Mouse (Mus musculus): ENCODE results near the gene Nme6. TPM values are rescaled to one million over a fixed set of nuclear protein-coding genes. Genes with fewer than 3 reads are reported as not detected.

Gene Nme6
- polyA plus RNA-seq, 1 experiment from 2014 or later = 80.5 TPM

GRCm38 (mm10) chr9:109825739-109826138 lies 6.8 kb upstream of the Nme6 start:
- H3K9me3 ChIP-seq = no peaks in the 10 kb centered on the region
- 67% methylated on average over 4 of the region's 4 CpGs for WGBS
- no peak overlapping the region for H3K27ac ChIP-seq
- peaks cover 15% of the 10 kb centered on the region; the same call in 1 of the 2 replicates for H3K36me3 ChIP-seq
- no peak overlapping the region for H3K4me3 ChIP-seq (replicated peaks)
- H3K4me1 ChIP-seq (replicated peaks) = no peaks in the 10 kb centered on the region
- ATAC-seq (ENCODE audit: insufficient number of reproducible peaks, insufficient read depth, low FRiP score, low TSS enrichment, low read depth) = no peak
- H3K27me3 ChIP-seq = no peaks in the 10 kb centered on the region
- H3K4me2 ChIP-seq = no peak overlapping the region
- no peak overlapping the region for H3K9ac ChIP-seq (replicated peaks)

- H3K9me3 ChIP-seq = no peaks in the 10 kb centered on the region
- no peak overlapping the region for H3K9ac ChIP-seq (replicated peaks)
- H3K36me3 ChIP-seq = peaks cover 18% of the 10 kb centered on the region; the same call in 1 of the 2 replicates
- H3K27me3 ChIP-seq = no peaks in the 10 kb centered on the region
- H3K4me2 ChIP-seq = no peak overlapping the region
- no peak overlapping the region for H3K27ac ChIP-seq
- 75% methylated on average over 5 of the region's 5 CpGs for WGBS
- H3K4me3 ChIP-seq (replicated peaks) = no peak overlapping the region
- no peak for ATAC-seq (ENCODE audit: insufficient number of reproducible peaks, insufficient read depth, low FRiP score, low TSS enrichment, low read depth)
- no peaks in the 10 kb centered on the region for H3K4me1 ChIP-seq (replicated peaks)
These were observed 6.4 kb upstream of the Nme6 start for GRCm38 (mm10) chr9:109826181-109826580.

GRCm38 (mm10) chr9:109833088-109833412 lies 501 bp downstream of the Nme6 start:
- Histone ChIP-seq H3K4me3 (replicated peaks) (peak overlapping the region; percentile 61), H3K9ac (replicated peaks) (peak overlapping the region; percentile 71), H3K9me3 (no peaks in the 10 kb centered on the region), H3K4me2 (peak overlapping the region; percentile 84), H3K27me3 (no peaks in the 10 kb centered on the region), H3K27ac (no peak overlapping the region), H3K4me1 (replicated peaks) (peaks cover 7% of the 10 kb centered on the region), H3K36me3 (peaks cover 37% of the 10 kb centered on the region)
- ATAC-seq (ENCODE audit: insufficient number of reproducible peaks, insufficient read depth, low FRiP score, low TSS enrichment, low read depth) = peak; percentile 66
- 13% methylated on average over 6 of the region's 6 CpGs for WGBS

- H3K27me3 ChIP-seq = no peaks in the 10 kb centered on the region
- 80% methylated on average over 6 of the region's 6 CpGs for WGBS
- no peaks in the 10 kb centered on the region for H3K9me3 ChIP-seq
- H3K4me1 ChIP-seq (replicated peaks) = no peaks in the 10 kb centered on the region
- H3K27ac ChIP-seq = no peak within 1 kb of the TSS
- no peak within 1 kb of the TSS for H3K9ac ChIP-seq (replicated peaks)
- ATAC-seq (ENCODE audit: insufficient number of reproducible peaks, insufficient read depth, low FRiP score, low TSS enrichment, low read depth) = no peak
- H3K36me3 ChIP-seq = peaks cover 6% of the 10 kb centered on the region; the same call in 1 of the 2 replicates
- H3K4me3 ChIP-seq (replicated peaks) = no peak within 1 kb of the TSS
- H3K4me2 ChIP-seq = no peak within 1 kb of the TSS
These were observed 16.8 kb downstream of the Nme6 start, which contains the start of gene Camp for GRCm38 (mm10) chr9:109849312-109849758. Gene Camp (minus strand): TSS chr9:109849617.

- no peak overlapping the region for H3K27ac ChIP-seq
- WGBS = 87% methylated on average over 5 of the region's 5 CpGs
- no peaks in the 10 kb centered on the region for H3K9me3 ChIP-seq
- peaks cover 5% of the 10 kb centered on the region; the same call in 1 of the 2 replicates for H3K36me3 ChIP-seq
- no peak overlapping the region for H3K4me2 ChIP-seq
- H3K27me3 ChIP-seq = no peaks in the 10 kb centered on the region
- no peak overlapping the region for H3K4me3 ChIP-seq (replicated peaks)
- ATAC-seq (ENCODE audit: insufficient number of reproducible peaks, insufficient read depth, low FRiP score, low TSS enrichment, low read depth) = no peak
- H3K9ac ChIP-seq (replicated peaks) = no peak overlapping the region
- H3K4me1 ChIP-seq (replicated peaks) = no peaks in the 10 kb centered on the region
These were observed 17.6 kb downstream of the Nme6 start for GRCm38 (mm10) chr9:109850099-109850498.

- Histone ChIP-seq H3K9ac (replicated peaks) (no peak overlapping the region), H3K27ac (no peak overlapping the region), H3K27me3 (no peaks in the 10 kb centered on the region), H3K4me3 (replicated peaks) (no peak overlapping the region), H3K36me3 (no peaks in the 10 kb centered on the region), H3K4me1 (replicated peaks) (no peaks in the 10 kb centered on the region), H3K4me2 (no peak overlapping the region), H3K9me3 (no peaks in the 10 kb centered on the region)
- WGBS = 84% methylated on average over 2 of the region's 2 CpGs
- no peak for ATAC-seq (ENCODE audit: insufficient number of reproducible peaks, insufficient read depth, low FRiP score, low TSS enrichment, low read depth)
These were observed 21.8 kb downstream of the Nme6 start for GRCm38 (mm10) chr9:109854341-109854740.

GRCm38 (mm10) chr9:109855947-109856346 lies 23.4 kb downstream of the Nme6 start:
- H3K4me3 ChIP-seq (replicated peaks) = no peak overlapping the region
- no peaks in the 10 kb centered on the region for H3K27me3 ChIP-seq
- H3K4me1 ChIP-seq (replicated peaks) = no peaks in the 10 kb centered on the region
- no peaks in the 10 kb centered on the region for H3K36me3 ChIP-seq
- H3K9ac ChIP-seq (replicated peaks) = no peak overlapping the region
- no peak overlapping the region for H3K4me2 ChIP-seq
- no peak for ATAC-seq (ENCODE audit: insufficient number of reproducible peaks, insufficient read depth, low FRiP score, low TSS enrichment, low read depth)
- no peak overlapping the region for H3K27ac ChIP-seq
- WGBS = 76% methylated on average over 6 of the region's 6 CpGs
- no peaks in the 10 kb centered on the region for H3K9me3 ChIP-seq

- no peak overlapping the region for H3K27ac ChIP-seq
- H3K9ac ChIP-seq (replicated peaks) = 0 out of 2 replicates have a peak overlapping the region, but pooled peaks have one; percentile 12
- no peak for ATAC-seq (ENCODE audit: insufficient number of reproducible peaks, insufficient read depth, low FRiP score, low TSS enrichment, low read depth)
- H3K4me3 ChIP-seq (replicated peaks) = no peak overlapping the region; the same call in 1 of the 2 replicates
- H3K27me3 ChIP-seq = peaks cover 4% of the 10 kb centered on the region; the same call in 1 of the 2 replicates
- 21% methylated on average over 20 of the region's 20 CpGs for WGBS
- H3K4me2 ChIP-seq = peak overlapping the region; percentile 42
- H3K36me3 ChIP-seq = no peaks in the 10 kb centered on the region
- no peaks in the 10 kb centered on the region for H3K9me3 ChIP-seq
- H3K4me1 ChIP-seq (replicated peaks) = no peaks in the 10 kb centered on the region
These were observed 30.0 kb downstream of the Nme6 start for GRCm38 (mm10) chr9:109862397-109863044.

GRCm38 (mm10) chr9:109863085-109863484 lies 30.5 kb downstream of the Nme6 start:
- Histone ChIP-seq H3K27ac (no peak overlapping the region), H3K9ac (replicated peaks) (no peak overlapping the region), H3K27me3 (peaks cover 4% of the 10 kb centered on the region; the same call in 1 of the 2 replicates), H3K4me1 (replicated peaks) (no peaks in the 10 kb centered on the region), H3K9me3 (no peaks in the 10 kb centered on the region), H3K36me3 (no peaks in the 10 kb centered on the region), H3K4me2 (no peak overlapping the region), H3K4me3 (replicated peaks) (no peak overlapping the region)
- ATAC-seq (ENCODE audit: insufficient number of reproducible peaks, insufficient read depth, low FRiP score, low TSS enrichment, low read depth) = no peak
- 62% methylated on average over 3 of the region's 3 CpGs for WGBS

- Histone ChIP-seq H3K4me2 (no peak overlapping the region), H3K27ac (no peak overlapping the region), H3K4me1 (replicated peaks) (peaks cover 6% of the 10 kb centered on the region), H3K4me3 (replicated peaks) (no peak overlapping the region), H3K27me3 (peaks cover 4% of the 10 kb centered on the region; the same call in 1 of the 2 replicates), H3K9ac (replicated peaks) (no peak overlapping the region), H3K36me3 (no peaks in the 10 kb centered on the region), H3K9me3 (no peaks in the 10 kb centered on the region)
- 52% methylated on average over 2 of the region's 2 CpGs for WGBS
- ATAC-seq (ENCODE audit: insufficient number of reproducible peaks, insufficient read depth, low FRiP score, low TSS enrichment, low read depth) = no peak
These were observed 33.7 kb downstream of the Nme6 start for GRCm38 (mm10) chr9:109866218-109866617.

- Histone ChIP-seq H3K4me3 (replicated peaks) (no peak overlapping the region), H3K9me3 (no peaks in the 10 kb centered on the region), H3K9ac (replicated peaks) (no peak overlapping the region), H3K4me2 (0 out of 2 replicates have a peak overlapping the region, but pooled peaks have one; percentile 1), H3K4me1 (replicated peaks) (peaks cover 6% of the 10 kb centered on the region), H3K27me3 (no peaks in the 10 kb centered on the region), H3K36me3 (no peaks in the 10 kb centered on the region), H3K27ac (no peak overlapping the region)
- ATAC-seq (ENCODE audit: insufficient number of reproducible peaks, insufficient read depth, low FRiP score, low TSS enrichment, low read depth) = no peak
- WGBS = 33% methylated on average over 6 of the region's 6 CpGs
These were observed 38.5 kb downstream of the Nme6 start for GRCm38 (mm10) chr9:109870983-109871572.

Measured in limb, embryonic 12.5 days (tissue).